Mouse (Mus musculus) bone marrow, adult 2 months (tissue): Measurements from ENCODE around the gene Ctdsp2.

Experiments used
- CTCF ChIP-seq: fragments of 200-500 bp; IDR thresholded peaks from 2 replicates; pipeline ENCODE4 v1.5.1; 2011; ENCODE audit warnings: low read length, control low read depth; ENCODE audit not compliant: control insufficient read depth, insufficient read depth
- POLR2A ChIP-seq: fragments of 200-500 bp; IDR thresholded peaks from 2 replicates; pipeline ENCODE4 v1.6.1; 2011; ENCODE audit warnings: low read depth, mild to moderate bottlenecking, control low read depth, low read length, borderline replicate concordance; ENCODE audit not compliant: control insufficient read depth

DNA sequence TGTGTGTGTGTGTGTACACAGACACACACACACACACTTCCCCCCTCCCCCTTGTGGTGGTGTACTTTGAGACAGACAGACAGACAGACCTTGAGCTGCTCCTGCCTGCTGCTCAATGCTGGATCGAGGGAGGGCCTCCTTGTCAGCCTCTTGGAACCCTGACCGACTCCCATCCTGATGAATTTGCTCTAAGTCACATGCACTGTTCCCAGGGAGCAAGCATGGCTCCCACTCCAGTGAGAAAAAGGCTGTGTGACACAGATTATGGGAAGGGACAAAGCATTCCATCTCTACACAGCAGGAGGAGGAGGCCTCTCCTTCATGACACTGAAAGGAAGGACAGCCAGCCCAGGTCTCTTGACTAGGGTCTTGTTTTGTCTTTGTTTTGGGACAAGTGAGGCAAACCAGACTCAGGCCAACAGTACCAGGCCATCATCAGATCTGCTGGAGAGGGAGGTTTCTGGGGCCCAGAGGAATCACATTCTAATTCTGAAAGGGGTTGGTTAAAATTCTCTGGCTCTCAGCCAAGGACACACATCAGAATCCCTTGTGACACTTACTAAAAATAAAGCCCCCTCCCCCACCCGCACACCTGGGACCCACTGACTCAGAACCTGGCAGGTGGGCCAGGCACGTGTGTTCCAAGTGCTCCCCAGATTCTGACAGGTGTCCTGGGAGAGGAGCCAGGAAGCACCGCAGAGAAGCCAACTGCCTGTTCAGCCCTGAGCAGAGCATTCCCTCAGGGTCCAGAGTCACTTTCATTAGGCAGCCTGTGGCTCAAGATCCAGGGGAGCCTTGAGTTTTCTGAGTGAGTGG, 5.9 kb downstream of the Ctdsp2 start:
- TF ChIP-seq CTCF (no peak), POLR2A (no peak)
